Mouse (Mus musculus): ENCODE results near the gene Myo15b. TPM values are rescaled to one million over a fixed set of nuclear protein-coding genes. Genes with fewer than 3 reads are reported as not detected.

Myo15b gene
- polyA plus RNA-seq, 1 experiment from 2014 or later, result 0.89 TPM

- Histone ChIP-seq H3K4me3 (ENCODE audit: low read depth, low read length) (peak within 1 kb of the TSS; percentile 53), H3K27ac (ENCODE audit: low read depth, low read length) (peak within 1 kb of the TSS; percentile 100), H3K9ac (ENCODE audit: low read depth, low read length) (peak within 1 kb of the TSS; percentile 80), H3K4me1 (replicated peaks; ENCODE audit: control insufficient read depth, insufficient read depth, low read length) (peaks cover 62% of the 10 kb centered on the region), H3K9me3 (ENCODE audit: control insufficient read depth, low read length) (no peaks in the 10 kb centered on the region), H3K27me3 (replicated peaks; ENCODE audit: control insufficient read depth, insufficient read depth, low read length) (no peaks in the 10 kb centered on the region), H3K36me3 (ENCODE audit: control insufficient read depth, insufficient read depth, low read length) (peaks cover 2% of the 10 kb centered on the region; the same call in 1 of the 2 replicates), H3K4me2 (peak within 1 kb of the TSS; percentile 81)
- WGBS, result 25% methylated on average over 16 of the region's 16 CpGs
- ATAC-seq (replicated peaks; ENCODE audit: low FRiP score) (peak; percentile 19), DNase-seq (ENCODE audit: low spot score) (no peak)
These were observed 41.5 kb downstream of the Myo15b start, which contains the start of gene Smim5 for GRCm38 (mm10) chr11:115899486-115900266. TSS of gene Smim5 (plus strand) at chr11:115899966.

DNA sequence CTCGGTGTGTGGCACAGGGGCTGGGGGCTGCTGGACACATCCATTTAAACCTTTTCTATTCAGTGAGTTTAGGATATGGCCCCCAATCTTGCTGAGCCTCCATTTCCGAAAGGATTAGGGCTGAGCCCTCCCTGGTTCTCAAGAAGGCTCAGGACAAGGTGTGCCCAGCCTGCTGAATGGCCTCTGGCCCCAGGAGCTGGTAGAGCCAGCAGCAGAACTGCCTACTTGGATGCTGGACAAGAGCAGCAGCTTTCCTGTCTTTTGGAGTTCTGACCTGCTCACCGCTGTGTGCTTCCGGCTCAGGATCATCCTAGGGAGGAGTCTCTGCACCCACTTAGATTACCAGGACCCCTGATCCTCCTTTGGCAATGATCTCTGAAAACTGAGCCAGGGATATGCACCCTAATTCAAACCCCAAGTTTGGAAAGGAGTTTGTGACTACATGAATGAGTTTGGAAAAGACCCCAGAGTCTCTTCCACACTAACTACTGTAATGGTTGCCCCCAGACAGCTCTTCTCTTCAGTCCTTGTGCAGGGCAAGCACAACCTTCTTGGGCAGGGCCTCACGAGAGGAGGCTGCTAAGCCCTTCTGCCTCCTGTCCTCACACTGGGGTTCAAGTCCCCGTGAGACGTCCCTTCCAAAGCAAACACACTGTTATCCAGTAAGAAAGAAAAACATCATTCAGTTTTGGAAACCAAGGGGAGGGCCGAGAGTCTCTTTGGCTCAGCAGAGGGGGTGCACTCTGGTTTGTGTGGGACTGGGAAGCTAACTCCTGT lies 42.5 kb downstream of the Myo15b start:
- Histone ChIP-seq H3K4me2 (peak overlapping the region; percentile 81), H3K9me3 (ENCODE audit: control insufficient read depth, low read length) (no peaks in the 10 kb centered on the region), H3K36me3 (ENCODE audit: control insufficient read depth, insufficient read depth, low read length) (peaks cover 2% of the 10 kb centered on the region; the same call in 1 of the 2 replicates), H3K9ac (ENCODE audit: low read depth, low read length) (peak overlapping the region; percentile 80), H3K27ac (ENCODE audit: low read depth, low read length) (peak overlapping the region; percentile 100), H3K4me3 (ENCODE audit: low read depth, low read length) (peak overlapping the region; percentile 53), H3K27me3 (replicated peaks; ENCODE audit: control insufficient read depth, insufficient read depth, low read length) (no peaks in the 10 kb centered on the region), H3K4me1 (replicated peaks; ENCODE audit: control insufficient read depth, insufficient read depth, low read length) (peaks cover 72% of the 10 kb centered on the region)
- DNase-seq (ENCODE audit: low spot score) (no peak), ATAC-seq (replicated peaks; ENCODE audit: low FRiP score) (no peak)
- WGBS, result 46% methylated on average over 8 of the region's 8 CpGs

GRCm38 (mm10) chr11:115901338-115902161 lies 43.3 kb downstream of the Myo15b start:
- H3K4me2 ChIP-seq, result peak overlapping the region; percentile 81
- H3K27me3 ChIP-seq (replicated peaks; ENCODE audit: control insufficient read depth, insufficient read depth, low read length), result no peaks in the 10 kb centered on the region
- peak overlapping the region; percentile 53 for H3K4me3 ChIP-seq (ENCODE audit: low read depth, low read length)
- peaks cover 3% of the 10 kb centered on the region; the same call in 1 of the 2 replicates for H3K36me3 ChIP-seq (ENCODE audit: control insufficient read depth, insufficient read depth, low read length)
- H3K4me1 ChIP-seq (replicated peaks; ENCODE audit: control insufficient read depth, insufficient read depth, low read length), result peaks cover 75% of the 10 kb centered on the region
- peak overlapping the region; percentile 80 for H3K9ac ChIP-seq (ENCODE audit: low read depth, low read length)
- no peaks in the 10 kb centered on the region for H3K9me3 ChIP-seq (ENCODE audit: control insufficient read depth, low read length)
- peak; percentile 69 for DNase-seq (ENCODE audit: low spot score)
- ATAC-seq (replicated peaks; ENCODE audit: low FRiP score), result peak; percentile 72
- WGBS, result 42% methylated on average over 9 of the region's 9 CpGs
- peak overlapping the region; percentile 100 for H3K27ac ChIP-seq (ENCODE audit: low read depth, low read length)

DNA sequence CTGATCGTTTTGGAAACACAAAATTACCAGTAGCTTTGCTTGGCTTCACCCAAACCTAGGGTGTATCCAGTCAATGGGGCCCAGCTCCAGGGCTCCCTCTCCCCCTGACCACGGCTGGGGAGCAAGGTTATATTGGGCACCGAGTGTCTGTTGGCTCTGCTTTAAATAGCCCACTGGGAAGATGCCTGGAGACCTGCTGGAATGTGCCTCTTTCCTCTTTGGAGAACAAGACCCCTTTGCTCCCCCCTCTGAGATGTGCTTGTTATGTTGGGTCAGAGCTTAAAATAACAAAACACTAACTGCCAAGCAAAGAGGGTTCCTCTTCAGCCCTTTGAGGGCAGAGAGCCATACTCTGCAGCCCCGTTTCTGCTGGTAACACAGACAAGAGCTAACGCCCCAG lies 44.0 kb downstream of the Myo15b start:
- DNase-seq (ENCODE audit: low spot score), result no peak
- H3K4me1 ChIP-seq (replicated peaks; ENCODE audit: control insufficient read depth, insufficient read depth, low read length), result peaks cover 75% of the 10 kb centered on the region
- H3K9me3 ChIP-seq (ENCODE audit: control insufficient read depth, low read length), result no peaks in the 10 kb centered on the region
- peak overlapping the region; percentile 100 for H3K27ac ChIP-seq (ENCODE audit: low read depth, low read length)
- H3K36me3 ChIP-seq (ENCODE audit: control insufficient read depth, insufficient read depth, low read length), result peaks cover 5% of the 10 kb centered on the region; the same call in 1 of the 2 replicates
- peak overlapping the region; percentile 53 for H3K4me3 ChIP-seq (ENCODE audit: low read depth, low read length)
- H3K9ac ChIP-seq (ENCODE audit: low read depth, low read length), result peak overlapping the region; percentile 80
- no peak for ATAC-seq (replicated peaks; ENCODE audit: low FRiP score)
- peak overlapping the region; percentile 81 for H3K4me2 ChIP-seq
- H3K27me3 ChIP-seq (replicated peaks; ENCODE audit: control insufficient read depth, insufficient read depth, low read length), result no peaks in the 10 kb centered on the region
- WGBS, result 39% methylated on average over 5 of the region's 5 CpGs

GRCm38 (mm10) chr11:115902831-115903230 lies 44.6 kb downstream of the Myo15b start:
- peak overlapping the region; percentile 81 for H3K4me2 ChIP-seq
- no peaks in the 10 kb centered on the region for H3K9me3 ChIP-seq (ENCODE audit: control insufficient read depth, low read length)
- H3K27me3 ChIP-seq (replicated peaks; ENCODE audit: control insufficient read depth, insufficient read depth, low read length), result no peaks in the 10 kb centered on the region
- peak overlapping the region; percentile 80 for H3K9ac ChIP-seq (ENCODE audit: low read depth, low read length)
- ATAC-seq (replicated peaks; ENCODE audit: low FRiP score) (no peak), DNase-seq (ENCODE audit: low spot score) (no peak)
- peak overlapping the region; percentile 53 for H3K4me3 ChIP-seq (ENCODE audit: low read depth, low read length)
- peak overlapping the region; percentile 100 for H3K27ac ChIP-seq (ENCODE audit: low read depth, low read length)
- 39% methylated on average over 1 of the region's 1 CpGs for WGBS
- H3K36me3 ChIP-seq (ENCODE audit: control insufficient read depth, insufficient read depth, low read length), result peaks cover 5% of the 10 kb centered on the region; the same call in 1 of the 2 replicates
- H3K4me1 ChIP-seq (replicated peaks; ENCODE audit: control insufficient read depth, insufficient read depth, low read length), result peaks cover 75% of the 10 kb centered on the region

GRCm38 (mm10) chr11:115903384-115904230 lies 45.4 kb downstream of the Myo15b start:
- ATAC-seq (replicated peaks; ENCODE audit: low FRiP score) (peak; percentile 88), DNase-seq (ENCODE audit: low spot score) (peak; percentile 79)
- Histone ChIP-seq H3K4me2 (peak overlapping the region; percentile 81), H3K9me3 (ENCODE audit: control insufficient read depth, low read length) (no peaks in the 10 kb centered on the region), H3K27me3 (replicated peaks; ENCODE audit: control insufficient read depth, insufficient read depth, low read length) (no peaks in the 10 kb centered on the region), H3K9ac (ENCODE audit: low read depth, low read length) (peak overlapping the region; percentile 80), H3K27ac (ENCODE audit: low read depth, low read length) (peak overlapping the region; percentile 100), H3K4me3 (ENCODE audit: low read depth, low read length) (peak overlapping the region; percentile 53; the same call in 1 of the 2 replicates), H3K4me1 (replicated peaks; ENCODE audit: control insufficient read depth, insufficient read depth, low read length) (peaks cover 74% of the 10 kb centered on the region), H3K36me3 (ENCODE audit: control insufficient read depth, insufficient read depth, low read length) (peaks cover 5% of the 10 kb centered on the region; the same call in 1 of the 2 replicates)
- 32% methylated on average over 11 of the region's 11 CpGs for WGBS

GRCm38 (mm10) chr11:115904231-115904955 lies 46.2 kb downstream of the Myo15b start:
- Histone ChIP-seq H3K27ac (ENCODE audit: low read depth, low read length) (peak overlapping the region; percentile 100), H3K4me3 (ENCODE audit: low read depth, low read length) (no peak overlapping the region; the same call in 1 of the 2 replicates), H3K27me3 (replicated peaks; ENCODE audit: control insufficient read depth, insufficient read depth, low read length) (no peaks in the 10 kb centered on the region), H3K4me2 (peak overlapping the region; percentile 81), H3K9ac (ENCODE audit: low read depth, low read length) (peak overlapping the region; percentile 80), H3K4me1 (replicated peaks; ENCODE audit: control insufficient read depth, insufficient read depth, low read length) (peaks cover 67% of the 10 kb centered on the region), H3K9me3 (ENCODE audit: control insufficient read depth, low read length) (no peaks in the 10 kb centered on the region), H3K36me3 (ENCODE audit: control insufficient read depth, insufficient read depth, low read length) (peaks cover 5% of the 10 kb centered on the region; the same call in 1 of the 2 replicates)
- DNase-seq (ENCODE audit: low spot score), result no peak
- ATAC-seq (replicated peaks; ENCODE audit: low FRiP score), result no peak
- WGBS, result 54% methylated on average over 8 of the region's 8 CpGs

Measured in liver, embryonic 11.5 days (tissue).